Mouse (Mus musculus) layer of hippocampus, adult 9-10 months (tissue): ENCODE data around the gene Prkg1.

Source experiments
- DNase-seq: peaks from one replicate; pipeline ENCODE4 v3.0.0; 2022; ENCODE audit warnings: low spot score

Gene Prkg1

GRCm38 (mm10) chr19:31040948-31041847, 723.6 kb downstream of the Prkg1 start:
- no peak for DNase-seq

- DNase-seq: no peak
Measured at GRCm38 (mm10) chr19:31038951-31039350, 725.9 kb downstream of the Prkg1 start.

- DNase-seq: no peak
Measured at GRCm38 (mm10) chr19:31031596-31031995, 733.2 kb downstream of the Prkg1 start.

- DNase-seq: no peak
Measured at GRCm38 (mm10) chr19:31026797-31027196, 738.0 kb downstream of the Prkg1 start.

- no peak for DNase-seq
Measured at GRCm38 (mm10) chr19:31011528-31012133, 753.2 kb downstream of the Prkg1 start.

- DNase-seq: no peak
Measured at GRCm38 (mm10) chr19:30998572-30998971, 766.3 kb downstream of the Prkg1 start.

- DNase-seq: no peak
Measured at GRCm38 (mm10) chr19:30990390-30990789, 774.4 kb downstream of the Prkg1 start.

- DNase-seq: no peak
Measured at GRCm38 (mm10) chr19:30982436-30982835, 782.4 kb downstream of the Prkg1 start.

- no peak for DNase-seq
Measured at GRCm38 (mm10) chr19:30978096-30978495, 786.7 kb downstream of the Prkg1 start.

- no peak for DNase-seq
Measured at GRCm38 (mm10) chr19:30950610-30951009, 814.2 kb downstream of the Prkg1 start.

- no peak for DNase-seq
Measured at GRCm38 (mm10) chr19:30948202-30948601, 816.6 kb downstream of the Prkg1 start.

- no peak for DNase-seq
Measured at GRCm38 (mm10) chr19:30942369-30942992, 822.4 kb downstream of the Prkg1 start.

- DNase-seq: no peak
Measured at GRCm38 (mm10) chr19:30938058-30938457, 826.8 kb downstream of the Prkg1 start.

GRCm38 (mm10) chr19:30931469-30932192, 833.2 kb downstream of the Prkg1 start:
- no peak for DNase-seq

- no peak for DNase-seq
Measured at GRCm38 (mm10) chr19:30924032-30924431, 840.8 kb downstream of the Prkg1 start.

GRCm38 (mm10) chr19:30902290-30902689, 862.5 kb downstream of the Prkg1 start:
- no peak for DNase-seq

- DNase-seq: no peak
Measured at GRCm38 (mm10) chr19:30901025-30901424, 863.8 kb downstream of the Prkg1 start.

GRCm38 (mm10) chr19:30890377-30890776, 874.5 kb downstream of the Prkg1 start:
- no peak for DNase-seq

- DNase-seq: no peak
Measured at GRCm38 (mm10) chr19:30889851-30890250, 875.0 kb downstream of the Prkg1 start.

- DNase-seq: no peak
Measured at GRCm38 (mm10) chr19:30861441-30861840, 903.4 kb downstream of the Prkg1 start.

- no peak for DNase-seq
Measured at GRCm38 (mm10) chr19:30851023-30851422, 913.8 kb downstream of the Prkg1 start.

- no peak for DNase-seq
Measured at GRCm38 (mm10) chr19:30844916-30845315, 919.9 kb downstream of the Prkg1 start.
